Mouse (Mus musculus) common myeloid progenitor, adult 5-6 weeks (primary cell): ENCODE measurements around the gene Slc2a9. TPM values are rescaled to one million over a fixed set of nuclear protein-coding genes. Genes with fewer than 3 reads are reported as not detected.

Experiments used
- ATAC-seq: replicated peaks from 2 replicates; pipeline ENCODE4 v1.8.0; 2016; ENCODE audit warnings: low read depth, mild to moderate bottlenecking, moderate TSS enrichment, inconsistent platforms; ENCODE audit not compliant: poor library complexity, severe bottlenecking
- total RNA-seq: library from RNA; stranded (forward); fragments of 200-1000, 187-1606 nt; gene quantifications from 2 replicates; pipeline ENCODE4 v1.2.3, GENCODE M21; 2017

The Slc2a9 gene
- total RNA-seq, 1 experiment from 2014 or later, result 4.9 TPM

DNA sequence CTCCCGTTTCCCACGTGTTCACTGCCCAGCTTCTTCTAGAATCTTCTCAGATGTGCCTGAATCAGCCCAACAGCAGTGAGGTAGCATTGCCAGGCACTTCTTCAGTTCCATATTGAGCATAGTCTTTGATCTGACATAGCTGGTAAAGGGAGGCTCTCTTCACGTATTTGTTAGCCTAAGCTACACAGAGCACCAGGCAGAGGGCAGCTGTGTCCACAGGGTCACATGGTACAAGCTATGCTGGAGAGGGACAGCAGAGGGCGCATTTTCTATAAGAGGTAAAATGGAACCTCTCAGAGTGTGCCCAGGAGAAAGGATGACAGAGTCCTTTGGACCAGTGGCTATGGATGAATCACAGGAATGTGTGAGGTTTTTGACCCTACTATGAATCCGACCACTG, 194.1 kb downstream of the Slc2a9 start:
- ATAC-seq, result peak; percentile 75

DNA sequence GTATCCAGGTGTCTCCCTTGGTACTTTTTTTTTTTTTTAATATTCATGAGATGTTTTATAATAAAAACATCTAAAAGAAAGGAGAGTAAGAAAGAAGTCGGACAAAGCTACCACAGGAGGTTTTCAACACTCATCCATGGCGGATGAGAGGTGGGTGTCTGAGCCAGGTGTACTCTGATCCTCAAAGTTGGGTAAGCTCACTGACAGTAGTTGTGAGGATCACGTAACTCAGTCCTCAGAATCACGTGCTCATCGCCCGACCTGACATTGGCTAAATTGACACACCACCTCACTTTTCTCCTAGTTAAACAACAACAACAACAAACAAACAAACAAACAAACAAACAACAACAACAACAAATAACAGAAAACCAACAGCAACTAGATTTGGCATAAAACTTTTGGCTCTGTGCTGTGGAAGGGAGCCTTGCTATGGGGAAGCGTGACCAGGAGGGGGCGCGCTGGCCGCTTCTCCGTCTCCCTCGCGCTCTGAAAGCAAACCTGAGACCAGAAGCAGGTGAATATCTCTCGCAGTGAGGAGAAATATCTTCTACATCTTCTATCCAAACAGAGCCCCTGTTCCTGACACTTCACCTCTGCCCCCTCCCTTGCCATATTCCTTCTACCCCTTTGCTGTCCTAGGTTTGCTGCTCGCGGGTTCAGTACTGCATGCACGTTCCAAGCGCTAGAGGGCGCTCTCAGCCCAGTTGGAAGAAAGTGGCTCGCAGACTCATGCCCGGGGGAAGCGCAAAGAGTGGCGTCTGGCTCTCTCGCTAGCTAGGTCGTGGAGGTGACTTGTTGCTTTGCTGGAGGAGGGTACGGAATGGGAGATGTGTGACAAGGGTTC, 195.5 kb downstream of the Slc2a9 start:
- ATAC-seq, result peak; percentile 94

GRCm38 (mm10) chr5:38305241-38305640, 197.7 kb downstream of the Slc2a9 start:
- ATAC-seq, result no peak

GRCm38 (mm10) chr5:38302651-38303050, 200.3 kb downstream of the Slc2a9 start:
- ATAC-seq, result no peak

GRCm38 (mm10) chr5:38301761-38302411, 201.1 kb downstream of the Slc2a9 start:
- ATAC-seq, result no peak

Other genes with a start within 250 kb of the Slc2a9 start
- 23.5 and 25.8 TPM in 2 replicates for gene Tmem128, start 243.0 kb downstream of the Slc2a9 start, total RNA-seq
- not detected in 2 replicates for gene Otop1, start 227.2 kb downstream of the Slc2a9 start, total RNA-seq
- not detected in 2 replicates for gene Drd5, start 183.8 kb downstream of the Slc2a9 start, total RNA-seq
- gene Wdr1, start 60.1 kb upstream of the Slc2a9 start, total RNA-seq, result 158 and 166 TPM in 2 replicates
- gene Zfp518b, start 181.7 kb upstream of the Slc2a9 start, total RNA-seq, result 4.7 and 5.8 TPM in 2 replicates